Mouse (Mus musculus) kidney, adult 9 months (tissue): Measurements from ENCODE around the gene Apoe.

Experiments used
- DNase-seq: peaks from one replicate; pipeline ENCODE4 v3.0.0; 2022

Apoe gene

DNA sequence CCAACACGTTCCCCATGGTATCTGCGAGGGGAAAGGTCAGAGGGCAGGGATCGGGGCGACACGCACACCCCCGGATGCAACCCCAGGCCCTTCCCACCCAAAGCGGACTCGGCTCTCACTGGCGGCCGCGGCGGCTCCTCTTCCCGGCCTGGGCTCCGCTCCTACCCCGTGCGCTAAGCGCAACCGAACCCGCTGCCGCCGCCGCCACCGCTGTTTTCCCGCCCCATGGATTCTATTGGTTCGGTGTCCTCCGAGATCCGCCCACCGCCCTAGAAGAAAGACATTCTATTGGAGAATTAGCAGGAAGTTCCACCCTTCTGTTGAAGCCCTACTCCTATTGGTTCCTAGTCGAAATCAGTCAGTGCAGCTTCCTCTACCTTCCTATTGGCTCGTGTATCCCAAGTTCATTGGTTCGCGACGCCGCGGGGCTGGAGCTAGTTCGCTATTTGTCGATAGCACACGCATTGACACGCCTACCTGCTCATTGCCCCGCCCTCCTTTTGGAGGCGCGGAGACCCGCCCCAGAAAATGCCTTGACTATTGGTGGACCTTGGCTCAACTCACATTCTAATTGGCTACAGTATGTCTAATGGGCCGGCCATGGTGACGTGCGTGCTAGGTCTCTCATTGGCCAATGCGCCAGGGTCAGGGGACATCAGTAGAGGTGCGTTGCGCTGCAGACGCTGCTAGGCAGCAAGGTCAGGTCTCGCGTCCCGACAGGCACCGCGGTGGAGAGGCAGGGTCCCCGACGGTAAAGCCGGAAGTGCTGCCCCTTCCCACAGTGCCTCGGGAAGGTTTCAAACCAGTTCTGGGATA is 16.5 kb upstream of the Apoe start, which contains the start of gene Tomm40:
Gene Tomm40, minus strand, starts transcription at position 200 of the 816 bp plus-strand sequence.
- peak; percentile 100 for DNase-seq

DNA sequence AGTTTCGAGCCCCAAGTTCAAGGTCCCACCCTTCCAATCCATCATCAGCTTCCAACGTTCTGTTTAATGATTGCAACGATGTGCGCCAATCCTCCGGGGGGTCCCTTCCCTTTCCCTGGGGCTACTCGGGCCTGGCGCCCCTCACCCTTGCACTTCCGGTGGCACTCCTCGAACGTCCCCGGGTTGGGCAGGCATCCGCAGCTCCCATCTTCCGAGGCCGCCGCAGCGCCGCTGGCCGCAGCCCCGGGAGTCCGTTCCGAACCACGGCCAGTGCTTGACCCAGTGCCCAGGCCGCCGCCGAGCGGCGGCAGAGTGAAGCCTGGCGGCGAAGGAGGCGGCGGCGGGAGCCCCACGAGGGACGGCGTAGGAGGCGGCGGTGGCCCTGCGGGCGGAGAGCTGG is 15.8 kb upstream of the Apoe start:
- DNase-seq = peak; percentile 42

DNA sequence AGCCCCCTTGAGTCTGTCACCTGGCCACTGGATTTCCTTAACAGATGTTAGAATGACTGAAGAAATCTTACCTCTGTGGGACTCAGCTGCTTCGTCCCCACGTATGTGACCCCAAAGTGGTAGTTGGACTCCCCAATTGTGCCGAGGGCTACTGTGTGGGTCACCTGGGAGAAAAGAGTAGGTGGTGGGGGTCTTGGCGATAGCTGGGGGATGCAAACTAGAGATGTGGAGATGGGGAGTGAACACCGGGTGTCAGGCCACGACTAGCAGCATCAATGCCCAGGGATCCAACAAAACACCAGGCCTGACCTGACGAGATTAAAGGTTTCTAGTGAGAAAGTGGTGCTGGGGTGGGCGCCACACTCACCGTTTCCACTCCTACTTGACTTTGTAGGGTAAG is 14.6 kb upstream of the Apoe start:
- no peak for DNase-seq

DNA sequence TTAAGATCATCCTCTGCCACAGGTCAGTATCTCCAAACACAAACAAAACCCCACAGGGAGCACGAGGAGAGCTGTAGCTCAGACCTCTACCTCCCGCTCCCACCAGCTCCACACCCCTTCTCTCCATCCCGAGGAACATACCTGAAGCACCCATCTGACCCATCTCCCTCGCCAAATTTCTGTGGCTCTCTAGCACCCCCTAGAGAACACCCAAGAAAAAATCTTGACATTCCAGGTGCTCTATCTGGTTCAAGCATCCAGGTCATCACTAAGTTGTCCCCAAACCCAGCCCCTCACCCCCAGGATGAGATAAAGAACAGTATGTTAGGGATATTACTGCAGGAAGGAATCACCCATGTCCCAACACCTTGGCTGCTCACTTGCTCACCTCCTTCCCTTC is 14.2 kb upstream of the Apoe start:
- DNase-seq = no peak

DNA sequence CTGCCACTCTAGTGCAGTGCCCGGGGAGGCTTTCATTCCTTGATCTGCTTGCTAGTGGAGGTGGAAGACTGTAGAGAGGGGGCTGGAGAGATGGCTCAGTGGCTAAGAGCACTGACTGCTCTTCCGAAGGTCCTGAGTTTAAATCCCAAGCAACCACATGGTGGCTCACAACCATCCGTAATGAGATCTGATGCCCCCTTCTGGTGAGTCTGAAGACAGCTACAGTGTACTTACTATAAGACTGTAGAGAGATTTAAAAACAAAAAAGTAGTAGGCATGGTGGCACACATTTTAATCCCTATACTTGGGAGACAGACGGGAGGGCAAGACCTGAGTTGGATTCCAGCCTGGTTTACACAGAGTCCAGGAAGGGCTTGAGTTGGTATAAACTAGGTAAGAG is 13.4 kb upstream of the Apoe start:
- DNase-seq = no peak

DNA sequence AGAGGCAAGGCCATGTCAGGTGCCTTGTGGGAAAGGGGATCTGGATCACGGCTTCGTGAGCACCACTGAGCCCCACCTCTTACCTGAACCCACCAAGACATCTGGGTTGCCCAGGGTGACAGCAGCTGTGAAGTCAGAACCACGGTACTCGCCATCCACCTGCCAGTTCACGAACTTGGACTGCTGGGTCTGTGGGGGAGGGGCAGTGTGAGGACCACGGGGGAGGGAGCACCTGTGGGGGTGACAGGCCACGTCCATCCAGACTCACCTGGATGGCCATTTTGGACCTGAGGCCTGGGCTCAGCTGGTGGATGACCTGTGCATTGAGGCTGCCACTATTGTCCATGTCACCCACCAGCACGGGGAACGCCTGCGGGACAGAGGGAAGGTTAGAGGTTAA is 11.7 kb upstream of the Apoe start:
- no peak for DNase-seq

DNA sequence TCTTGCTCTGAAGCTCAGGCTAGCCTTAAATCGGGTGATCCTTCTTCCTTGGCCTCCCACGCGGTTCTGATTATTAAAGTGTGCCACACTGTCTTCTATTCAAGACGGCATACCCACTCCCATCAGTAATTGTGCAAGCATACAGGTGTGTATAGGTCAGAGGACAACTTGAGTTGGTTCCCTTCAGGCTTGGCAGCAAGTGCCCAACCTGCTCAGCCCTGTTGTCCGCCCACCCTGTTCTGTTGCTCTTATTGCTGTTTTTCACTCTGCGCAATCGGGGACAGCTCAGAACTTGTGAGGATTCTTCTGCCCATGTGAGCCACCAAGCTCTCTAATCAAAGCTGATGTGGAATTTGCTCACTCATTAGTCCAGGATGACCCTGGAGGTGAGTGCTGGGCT is 6.3 kb upstream of the Apoe start:
- no peak for DNase-seq

DNA sequence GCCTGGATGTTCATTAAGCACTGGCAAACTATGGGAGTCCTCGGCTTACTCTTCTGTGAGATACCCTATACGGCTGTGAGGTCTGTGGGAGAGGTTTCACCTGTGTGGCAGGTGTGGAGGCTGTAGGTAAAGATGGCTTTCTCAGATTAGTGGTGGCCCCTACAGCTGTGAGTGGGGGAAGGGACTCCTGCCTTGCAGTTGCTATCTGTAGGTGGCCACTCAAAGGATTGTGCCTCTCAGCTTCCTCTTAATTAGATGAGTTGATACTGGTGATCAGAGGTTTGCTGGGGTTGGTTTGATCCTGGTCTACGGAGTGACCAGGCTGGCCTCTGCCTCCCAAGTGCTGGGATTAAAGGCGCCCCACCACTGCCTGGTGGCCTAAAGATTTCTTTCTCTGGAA is 5.5 kb upstream of the Apoe start:
- DNase-seq = no peak

DNA sequence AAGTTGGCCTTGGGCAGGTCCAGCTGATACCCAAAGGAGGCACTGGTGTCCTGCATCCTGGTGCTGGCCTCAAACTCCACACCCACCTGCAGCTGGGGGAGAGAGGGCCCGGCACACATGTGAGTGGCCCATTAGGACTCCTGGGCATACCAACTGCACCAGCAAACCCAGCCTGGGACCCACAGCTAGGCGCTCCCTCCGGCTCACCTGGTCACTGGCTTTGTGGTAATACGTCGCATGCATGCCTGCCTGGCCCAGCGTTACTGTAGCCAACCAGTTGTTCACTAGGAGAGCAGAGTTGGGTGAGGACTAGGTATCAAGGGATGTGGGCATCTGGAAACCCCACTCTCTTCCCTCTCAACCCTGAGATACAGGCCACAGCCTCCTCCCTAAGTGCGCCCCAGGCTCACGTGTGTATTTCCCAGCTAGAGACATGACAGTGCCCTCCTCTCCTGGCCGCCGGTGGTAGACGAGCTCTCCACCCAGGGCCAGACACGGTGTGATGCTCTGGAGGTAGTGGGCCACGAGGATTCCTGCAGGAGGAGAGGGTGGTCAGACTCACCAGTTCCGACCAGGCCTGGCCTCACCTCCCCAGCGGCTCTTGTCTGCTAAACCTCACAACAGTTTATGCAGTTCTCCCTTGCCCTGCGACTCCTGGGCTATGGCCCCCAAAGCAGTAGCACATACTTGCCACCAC is 4.0 kb upstream of the Apoe start:
- DNase-seq = no peak

DNA sequence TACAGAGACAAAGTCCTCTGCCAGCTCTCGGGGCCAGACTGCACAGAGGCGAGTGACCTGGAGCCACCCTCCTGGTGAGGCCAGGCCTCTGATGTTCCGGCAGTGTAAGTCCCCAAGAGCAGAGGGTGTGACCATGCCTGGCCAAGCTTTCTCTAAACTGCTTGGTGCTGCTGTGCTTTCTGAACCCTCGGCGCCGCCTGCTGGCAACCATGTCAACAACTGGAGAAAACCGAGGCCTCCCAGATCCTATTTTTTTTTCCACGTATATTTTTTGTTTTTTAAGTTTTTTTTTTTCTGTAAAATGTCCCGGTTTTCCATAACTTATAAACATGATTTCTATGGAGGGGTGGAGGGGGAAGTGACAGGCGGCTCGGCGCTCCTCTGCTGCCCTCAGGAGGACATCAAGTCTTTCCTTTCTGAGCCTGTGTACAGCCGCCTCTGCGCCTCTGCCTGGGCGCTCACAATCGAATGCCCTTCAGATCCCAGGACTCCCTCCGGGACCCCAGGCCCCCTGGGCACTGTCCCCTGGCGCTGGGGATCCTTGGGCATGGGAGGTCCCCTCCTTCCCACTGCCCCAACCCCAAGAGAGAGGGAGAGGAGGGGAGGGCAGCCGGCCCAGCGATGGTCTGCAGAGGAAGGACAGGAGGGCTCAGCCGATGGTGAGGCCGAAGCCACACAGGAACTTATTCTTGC is 2.2 kb upstream of the Apoe start:
- peak; percentile 88 for DNase-seq

DNA sequence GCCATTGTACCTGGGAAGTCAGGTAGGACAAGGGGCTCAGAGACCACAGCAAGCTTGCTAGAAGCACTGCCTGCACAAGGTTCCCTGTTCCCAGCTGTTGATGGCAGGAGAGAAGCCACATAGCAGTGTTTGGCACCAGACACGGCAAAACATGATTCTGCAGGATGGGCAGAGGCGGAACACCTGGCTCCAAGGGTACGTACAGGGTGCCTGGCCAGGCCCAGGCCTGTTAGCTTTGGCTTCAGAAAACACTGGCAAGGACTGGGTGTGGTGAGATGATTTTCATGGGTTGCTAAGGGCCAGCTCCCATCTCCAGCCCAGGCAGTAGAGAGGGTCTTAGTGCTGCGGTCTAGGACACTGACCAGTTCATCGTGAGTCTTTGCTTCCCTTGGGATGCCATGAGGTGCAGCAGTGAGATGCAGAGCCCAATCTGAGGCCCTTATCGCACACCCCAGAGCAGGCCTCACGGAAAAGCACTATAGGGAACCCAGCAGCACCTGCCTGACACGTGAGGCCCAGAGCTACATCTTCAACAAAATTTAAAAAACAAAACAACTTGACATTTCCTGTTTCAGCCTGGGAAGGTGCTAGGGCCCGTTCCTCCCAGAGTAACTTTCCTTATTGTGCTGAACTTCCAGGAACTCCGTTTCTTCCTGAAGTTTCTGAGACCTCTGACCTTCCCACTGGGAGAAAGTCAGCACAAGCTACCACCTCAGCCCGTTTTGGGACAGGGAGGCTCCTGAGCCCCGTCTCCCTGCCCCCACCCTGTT is 1.5 kb upstream of the Apoe start:
- DNase-seq = no peak

DNA sequence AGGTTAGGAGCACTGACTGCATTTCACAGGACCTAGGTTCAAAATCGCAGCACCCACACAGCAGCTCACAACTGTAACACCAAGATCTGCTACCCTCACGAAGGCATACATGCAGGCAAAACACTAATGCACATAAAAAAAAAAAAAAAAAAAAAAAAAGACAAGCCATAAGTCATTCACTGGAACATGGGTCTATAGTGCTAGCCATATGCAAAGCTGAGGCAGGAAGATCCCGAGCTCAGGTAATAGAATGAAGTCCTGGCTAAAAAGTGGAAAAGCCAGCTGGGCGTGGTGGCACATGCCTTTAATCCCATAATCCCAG is 800 bp upstream of the Apoe start:
- DNase-seq = no peak

DNA sequence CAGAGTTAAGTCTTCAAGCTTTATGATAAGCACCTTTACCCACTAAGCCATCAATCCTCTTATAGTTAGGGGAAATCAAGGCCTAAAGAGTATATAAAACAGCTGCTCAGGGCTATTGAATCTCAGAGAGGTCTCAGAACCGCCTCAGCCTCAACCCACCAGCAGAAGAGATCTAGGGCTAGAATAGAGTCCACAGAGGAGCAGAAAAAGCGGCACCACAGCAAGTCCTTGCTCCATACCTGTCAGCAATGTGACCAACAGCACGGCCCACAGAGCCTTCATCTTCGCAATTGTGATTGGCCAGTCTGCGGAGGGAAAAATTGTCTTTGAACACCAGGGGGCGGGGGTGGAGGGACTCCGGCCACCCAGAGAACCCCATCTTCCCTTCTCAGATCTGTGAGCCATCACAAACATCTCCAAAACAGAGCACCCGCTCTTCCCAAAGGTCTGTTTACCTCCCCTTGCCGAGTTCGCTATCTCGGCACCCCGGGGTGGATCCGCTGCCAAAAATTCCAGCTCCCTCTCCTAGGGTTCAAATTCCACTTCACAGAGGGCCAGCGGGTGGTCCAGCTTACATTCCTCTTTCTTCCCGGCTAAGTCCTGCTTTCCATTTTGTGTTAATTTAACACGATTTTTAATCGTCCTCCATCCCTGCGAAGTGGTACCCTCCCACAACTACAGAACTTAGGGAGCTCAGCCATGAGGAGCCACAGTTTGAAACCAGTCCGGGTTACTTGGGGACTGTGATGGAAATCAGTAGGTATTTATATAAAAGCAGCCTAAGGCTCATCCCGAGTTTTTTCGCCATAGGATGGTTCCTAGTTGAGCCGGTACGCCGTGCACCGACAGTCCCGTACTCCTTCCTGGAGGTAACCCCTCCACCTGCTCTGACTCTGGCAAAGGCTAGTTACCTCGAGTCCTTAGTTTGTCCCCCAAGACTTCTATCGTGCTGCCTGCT is 760 bp downstream of the Apoe start:
- DNase-seq = peak; percentile 61

DNA sequence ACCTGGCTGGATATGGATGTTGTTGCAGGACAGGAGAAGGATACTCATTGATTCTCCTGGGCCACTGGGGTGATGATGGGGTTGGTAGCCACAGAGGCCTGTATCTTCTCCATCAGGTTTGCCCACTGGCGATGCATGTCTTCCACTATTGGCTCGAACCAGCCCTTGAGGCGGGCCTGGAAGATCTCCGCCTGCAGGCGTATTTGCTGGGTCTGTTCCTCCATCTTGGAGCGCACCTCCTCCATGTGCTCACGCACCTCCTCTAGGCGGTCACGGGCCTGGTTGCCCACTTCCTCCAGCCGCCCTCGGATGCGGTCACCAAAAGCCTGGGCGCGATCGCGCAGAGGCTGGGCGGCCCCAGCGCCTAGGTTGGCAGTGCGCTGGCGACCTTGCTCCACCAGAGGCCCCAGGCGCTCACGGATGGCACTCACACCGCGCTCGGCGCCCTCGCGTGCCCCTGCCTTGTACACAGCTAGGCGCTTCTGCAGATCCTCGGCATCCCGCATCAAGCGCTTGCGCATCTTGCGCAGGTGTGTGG is 2.6 kb downstream of the Apoe start:
- DNase-seq = no peak

DNA sequence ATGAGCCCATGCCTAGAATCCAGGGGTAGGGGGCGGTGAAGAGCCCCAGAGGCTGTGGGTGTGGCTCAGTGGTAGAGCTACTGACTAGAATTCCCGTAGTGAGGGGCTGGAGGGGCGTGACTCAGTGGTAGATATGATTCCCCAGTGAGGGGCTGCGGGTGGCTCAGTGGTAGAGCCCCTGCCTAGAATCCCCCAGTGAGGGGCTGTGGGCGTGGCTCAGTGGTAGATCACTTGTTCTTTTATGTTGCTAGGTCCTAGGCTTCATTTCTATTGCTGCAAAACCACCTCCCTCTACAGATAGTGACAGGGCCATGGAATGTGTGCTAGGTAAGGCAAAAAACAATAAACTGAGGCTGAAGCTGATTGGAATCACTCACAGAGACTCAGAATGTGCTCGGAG is 3.1 kb downstream of the Apoe start:
- DNase-seq = no peak

DNA sequence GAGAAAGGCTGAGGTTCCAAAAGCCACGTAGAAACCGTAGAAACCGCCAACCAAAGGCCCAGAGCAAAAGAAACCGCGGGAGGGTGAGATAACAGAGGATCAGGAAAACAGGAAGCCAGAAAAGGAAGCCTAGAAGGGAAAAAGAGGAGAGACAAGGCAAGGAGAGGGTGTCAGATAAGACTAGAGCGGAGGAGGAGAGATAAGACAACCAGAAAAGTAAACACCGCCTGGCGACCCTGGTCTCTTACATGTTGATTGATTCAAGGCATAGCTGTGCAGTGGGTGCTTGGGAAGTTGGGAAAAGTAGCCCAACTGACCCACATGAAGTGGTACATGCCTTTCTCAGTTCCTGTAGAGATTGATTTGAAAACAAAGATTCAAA is 3.8 kb downstream of the Apoe start:
- no peak for DNase-seq

DNA sequence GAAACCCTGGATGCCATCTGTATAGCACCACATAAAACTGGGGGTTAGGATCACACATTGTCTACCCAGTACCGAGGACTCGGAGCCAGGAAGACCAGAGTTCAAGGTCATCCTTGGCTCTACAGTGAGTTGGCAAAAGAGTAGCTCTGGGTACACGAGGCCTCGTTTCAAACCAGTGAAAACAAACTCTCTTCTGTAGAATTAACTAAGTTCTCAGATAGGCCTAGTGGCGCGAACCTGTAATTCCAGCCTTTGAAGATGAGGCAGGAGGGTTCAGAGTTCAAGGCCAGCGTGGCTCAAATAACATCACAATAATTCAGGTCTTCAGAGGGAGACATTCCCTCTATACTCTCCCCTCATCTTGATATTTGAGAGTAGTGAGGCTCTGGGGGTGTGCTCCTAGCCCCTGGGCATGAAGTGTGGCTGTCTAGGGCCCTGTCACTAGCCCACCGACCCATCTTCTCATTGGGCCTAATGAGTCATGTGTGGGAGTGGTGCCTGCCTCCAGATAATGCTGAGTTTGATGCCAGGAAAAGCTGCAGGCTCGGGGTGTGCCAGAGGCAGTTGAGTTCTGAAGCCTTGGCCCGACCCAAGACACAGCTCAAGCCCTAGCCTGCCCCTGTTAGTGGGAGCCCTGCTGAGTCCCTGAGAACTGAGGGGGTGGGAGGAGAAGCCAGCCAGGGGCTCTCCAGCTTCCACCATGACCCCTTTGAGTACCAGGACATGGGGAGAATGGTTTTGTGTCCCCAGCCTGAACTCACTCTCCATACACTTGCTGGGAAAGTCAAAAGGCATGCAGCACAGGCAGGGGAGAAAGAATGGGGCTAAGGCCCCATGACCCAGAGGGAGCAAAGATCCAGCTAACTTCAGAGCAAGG is 4.4 kb downstream of the Apoe start:
- DNase-seq = no peak

DNA sequence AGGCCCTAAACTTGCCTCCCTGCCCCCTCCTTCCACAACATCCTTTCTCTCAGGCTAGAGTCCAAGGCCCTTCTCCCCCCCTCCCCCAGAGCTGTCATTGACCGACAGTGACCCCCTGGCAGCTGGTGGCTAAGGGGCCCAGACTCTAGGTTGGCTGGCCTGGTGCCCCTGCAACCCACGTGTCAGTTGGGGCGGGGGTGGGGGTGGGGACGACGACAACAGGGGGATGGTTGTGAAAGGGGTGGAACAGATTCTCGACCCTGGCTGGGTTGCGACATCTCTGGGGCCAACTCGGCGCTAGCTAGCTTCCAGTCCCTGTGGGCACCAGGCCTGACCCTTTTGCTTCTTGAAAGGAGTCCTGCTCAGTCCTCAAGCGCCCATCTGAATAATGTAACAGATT is 5.6 kb downstream of the Apoe start:
- DNase-seq = no peak

DNA sequence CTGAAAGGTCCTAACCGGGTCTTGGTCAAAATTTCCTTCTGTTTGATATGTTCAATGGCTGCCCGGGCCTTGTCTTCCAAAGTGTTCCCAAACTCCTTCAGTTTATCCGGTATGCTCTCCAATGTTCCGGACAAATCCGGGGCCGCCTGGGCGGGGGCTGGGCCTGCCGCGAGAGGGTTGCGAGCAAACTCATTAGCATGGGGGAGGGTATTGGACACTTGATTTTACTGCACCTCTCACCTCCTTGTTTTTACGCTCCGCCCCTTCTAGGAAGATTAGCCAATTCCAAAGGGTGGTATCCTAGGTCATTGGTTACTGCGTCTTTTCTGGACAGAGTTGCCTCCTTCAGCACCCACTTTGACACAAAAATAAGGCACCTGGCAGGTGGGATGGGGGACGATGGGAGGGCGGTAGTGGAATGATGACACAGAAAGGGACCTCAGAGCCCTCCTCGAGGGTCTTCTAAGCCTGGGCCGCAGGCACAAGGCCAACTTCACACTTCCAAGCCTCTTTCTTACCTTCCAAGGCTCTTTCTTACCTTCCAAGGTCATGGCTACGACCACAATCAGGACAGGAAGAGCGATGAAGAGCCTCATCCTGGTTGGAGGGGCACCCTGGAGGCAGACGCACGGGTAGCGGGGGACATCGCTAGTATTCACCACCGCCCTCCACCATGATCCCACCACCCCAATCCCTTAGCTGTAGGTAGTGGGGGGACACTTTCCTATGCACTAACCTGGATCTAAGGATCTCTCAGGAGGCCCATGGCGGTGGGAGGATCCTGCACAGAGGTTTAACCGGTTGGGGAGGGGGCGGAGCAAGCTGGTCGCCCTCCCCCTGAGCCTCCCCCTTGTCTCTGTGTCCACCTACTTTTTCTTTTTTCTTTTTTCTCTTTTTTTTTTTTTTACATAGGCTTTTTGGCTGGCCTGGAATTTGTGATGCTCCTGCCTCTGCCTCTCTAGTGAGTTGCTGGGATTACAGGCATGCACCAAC is 6.8 kb downstream of the Apoe start, which contains the start of gene Apoc1:
Gene Apoc1, minus strand, starts transcription at position 788 of the 993 bp plus-strand sequence.
- no peak for DNase-seq
